Mouse (Mus musculus) naive thymus-derived CD4-positive, alpha-beta T cell, adult 2 months (primary cell): ENCODE data around the gene Ctnna2.

Experiments
- DNase-seq: peaks from one replicate; pipeline ENCODE4 v3.0.0-alpha.2; 2011; ENCODE audit warnings: low read depth

Ctnna2 gene

DNA sequence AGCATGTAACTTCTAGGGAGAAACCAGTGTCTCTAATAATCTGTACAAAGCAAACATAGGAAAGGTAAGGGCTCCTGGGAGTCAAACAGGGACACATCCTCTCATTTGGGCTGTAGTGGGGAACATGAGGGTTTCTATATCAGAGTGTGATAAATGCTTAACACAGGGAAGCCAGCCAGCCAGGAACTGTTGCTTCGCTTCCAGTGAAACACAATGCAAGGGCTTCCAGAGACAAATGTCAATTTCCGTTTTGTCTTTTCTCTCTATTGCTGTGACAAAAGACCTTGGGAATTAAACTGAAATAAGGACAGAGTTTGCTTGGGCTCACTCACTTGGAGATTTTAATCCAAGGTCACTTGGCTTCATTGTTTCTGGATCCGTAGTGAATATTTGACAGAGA lies 162.4 kb downstream of the Ctnna2 start:
- no peak for DNase-seq

DNA sequence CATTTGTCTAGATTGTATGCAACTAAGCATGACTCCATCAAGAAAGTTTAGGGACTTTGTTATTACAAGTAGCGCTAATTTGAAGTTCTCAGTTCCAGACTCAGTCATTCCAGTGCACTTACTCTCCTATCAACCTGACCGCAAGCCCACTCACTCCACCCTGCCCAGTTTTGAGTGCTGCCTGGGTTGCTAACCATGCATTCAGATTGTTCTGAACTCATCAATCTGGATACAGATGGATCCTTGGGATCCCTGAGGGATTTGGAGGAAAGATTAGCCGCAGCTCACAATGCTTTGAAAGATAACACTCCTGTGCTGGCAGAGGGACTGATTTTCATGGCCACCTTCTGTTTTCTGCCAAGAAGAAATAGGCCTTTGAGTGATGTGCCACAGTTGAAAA lies 168.5 kb downstream of the Ctnna2 start:
- DNase-seq: no peak

DNA sequence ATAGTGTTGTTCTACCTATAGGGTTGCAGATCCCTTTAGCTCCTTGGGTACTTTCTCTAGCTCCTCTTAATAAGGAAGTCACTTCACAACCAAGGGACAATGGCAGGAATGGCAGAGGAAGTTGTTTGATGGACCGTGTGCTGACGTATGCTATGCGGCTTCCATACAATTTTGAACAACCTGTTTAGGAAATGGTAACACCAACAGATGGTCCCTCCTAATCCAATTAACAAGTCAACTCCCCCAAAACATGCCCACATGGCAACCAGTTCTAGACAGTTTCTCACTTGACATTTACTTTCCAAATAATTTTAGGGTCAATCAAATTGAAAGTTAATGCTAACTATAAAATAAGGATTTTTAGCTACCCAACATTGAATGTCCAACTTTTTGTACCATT lies 176.9 kb downstream of the Ctnna2 start:
- no peak for DNase-seq

DNA sequence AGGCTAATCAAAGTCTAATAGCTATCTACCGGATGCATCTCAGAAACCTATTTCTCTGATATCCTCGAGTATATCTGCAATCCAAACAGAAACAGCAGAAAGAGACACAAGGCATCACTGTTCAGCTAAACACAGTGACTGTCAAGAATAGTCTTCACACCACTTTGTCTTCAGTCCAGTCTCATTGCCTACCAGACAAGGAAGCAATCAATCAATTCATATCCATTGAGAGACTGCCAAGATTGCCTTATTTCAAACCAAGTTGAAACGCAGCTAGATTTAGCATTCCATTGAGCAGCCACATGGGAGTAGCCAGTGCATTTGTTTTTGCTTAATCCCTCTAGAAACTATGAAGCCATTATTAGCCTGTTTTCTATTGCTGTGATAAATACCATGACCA lies 196.2 kb downstream of the Ctnna2 start:
- DNase-seq: no peak

DNA sequence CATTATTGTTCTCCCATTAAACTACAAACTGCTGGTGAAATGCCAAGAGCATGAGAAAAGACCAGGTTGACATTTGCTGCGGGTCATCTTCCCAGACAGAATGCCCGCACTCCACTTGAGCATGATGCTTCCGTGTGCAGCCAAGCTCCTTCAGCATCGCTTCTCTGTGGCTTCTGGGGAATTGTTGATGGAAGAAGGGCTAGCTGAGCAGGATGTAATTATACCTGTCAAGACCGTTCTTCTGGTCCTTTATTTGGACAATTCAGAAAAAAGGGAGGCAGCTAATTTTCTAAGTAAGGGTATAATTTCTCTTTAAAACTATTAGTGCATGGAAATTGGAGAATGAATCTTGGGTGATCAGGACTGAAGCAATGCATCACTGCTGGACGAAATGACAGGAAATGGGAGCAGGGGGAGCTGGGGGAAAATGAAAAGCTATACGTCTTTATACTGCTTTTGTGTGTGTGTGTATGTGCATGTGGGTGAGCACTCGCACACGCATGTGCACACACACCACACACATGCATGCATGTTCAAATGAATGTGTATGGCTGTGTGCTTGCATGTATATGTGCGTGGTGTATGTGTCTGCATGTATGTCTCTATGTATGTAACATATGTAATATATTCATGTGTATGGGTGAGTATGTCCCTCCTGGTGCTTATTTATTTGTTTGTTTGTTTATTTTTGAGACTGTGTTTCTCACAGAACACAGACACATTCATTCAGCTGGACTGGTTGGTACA lies 211.0 kb downstream of the Ctnna2 start:
- no peak for DNase-seq

DNA sequence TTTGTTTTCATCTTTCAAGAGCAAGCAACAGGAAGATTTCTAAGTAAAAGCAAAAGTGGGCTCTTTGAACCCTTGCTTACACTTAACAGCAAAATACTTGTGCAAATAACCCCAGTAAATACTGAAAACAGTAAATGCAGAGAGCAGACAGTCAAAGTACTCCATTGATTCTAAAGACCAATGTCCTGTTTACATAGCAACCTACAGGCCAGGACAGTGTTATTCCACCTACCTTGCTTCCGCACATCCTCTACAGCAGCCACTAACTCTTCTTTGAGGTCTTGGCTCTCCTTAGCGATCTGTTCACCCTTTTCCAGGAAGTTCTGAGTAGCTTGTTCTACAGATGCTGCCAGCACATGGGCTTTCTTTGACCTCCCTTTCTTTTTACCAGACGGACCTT lies 221.3 kb downstream of the Ctnna2 start:
- DNase-seq: no peak

DNA sequence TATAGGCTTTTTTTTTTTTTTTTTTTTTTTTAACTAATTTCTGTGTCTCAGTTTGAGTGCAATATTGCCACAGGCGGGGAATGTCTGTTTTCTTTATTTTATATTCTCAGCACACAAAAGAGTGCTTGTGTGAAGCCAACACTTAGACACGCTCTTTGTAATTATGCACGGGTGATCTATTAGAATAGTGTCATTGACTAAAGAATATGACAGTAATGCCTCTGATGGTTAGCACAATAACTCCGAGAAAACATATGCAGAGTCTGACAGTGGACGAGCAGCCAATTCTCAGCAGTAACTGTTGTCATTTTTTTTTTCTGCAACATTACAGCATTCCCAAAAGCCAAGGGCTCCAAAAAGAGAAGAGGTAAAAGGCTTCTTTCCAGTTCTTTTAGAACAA lies 234.1 kb downstream of the Ctnna2 start:
- DNase-seq: no peak

DNA sequence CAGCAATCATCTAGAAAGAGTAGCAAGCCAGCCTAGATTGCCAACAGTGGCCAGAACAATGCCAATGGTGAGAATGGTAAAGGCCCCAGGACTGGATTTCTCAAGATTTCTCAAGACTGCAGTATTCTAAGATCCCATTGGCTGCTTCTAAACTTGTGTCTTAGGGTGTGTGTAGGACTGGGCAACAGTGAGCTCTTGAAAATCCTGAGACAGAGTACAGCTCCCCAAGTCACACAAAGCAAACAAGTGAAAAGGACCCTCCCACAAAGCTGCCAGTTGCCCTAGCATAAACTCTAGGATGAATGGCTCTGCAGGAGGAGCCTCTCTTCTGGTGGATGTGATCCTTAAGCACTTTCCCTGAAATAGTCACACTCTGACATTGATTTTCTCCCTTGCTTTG lies 235.8 kb downstream of the Ctnna2 start:
- DNase-seq: no peak

DNA sequence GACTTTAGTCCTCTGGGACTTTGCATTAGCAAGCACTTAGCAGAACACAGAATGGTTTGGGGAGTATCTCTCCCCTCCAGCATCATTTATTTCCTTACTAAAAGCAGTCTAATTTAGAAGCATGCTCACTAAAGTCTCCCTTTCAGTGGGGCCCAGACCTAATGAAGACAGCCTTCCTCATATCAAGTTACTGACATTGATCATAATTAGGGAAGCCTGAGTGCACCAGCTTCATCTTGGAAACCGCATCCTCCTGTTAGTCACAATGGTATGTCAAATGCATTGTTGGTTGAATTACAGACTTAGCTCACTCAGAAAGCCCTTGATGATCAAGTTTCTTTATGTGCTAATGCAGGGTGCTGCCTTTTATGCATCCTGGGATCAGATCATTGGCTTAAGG lies 236.5 kb downstream of the Ctnna2 start:
- no peak for DNase-seq

DNA sequence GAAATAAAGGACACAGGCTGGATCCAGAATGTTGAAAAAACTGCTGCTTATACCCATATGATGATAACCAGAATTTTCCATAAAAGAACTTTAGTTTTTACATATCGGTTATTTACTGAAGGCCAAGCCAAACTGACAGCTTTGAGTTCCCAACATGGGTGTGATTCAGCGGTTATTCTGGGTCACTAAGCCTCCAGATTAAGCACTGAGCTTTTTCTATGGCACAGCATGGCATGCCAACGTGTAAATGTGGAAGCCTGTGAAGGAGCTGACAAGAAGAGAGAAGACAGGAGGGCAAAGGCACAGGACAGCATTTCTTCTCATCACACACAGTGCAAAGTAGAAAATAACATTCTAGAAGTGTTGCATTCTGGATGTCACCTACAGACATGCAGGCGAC lies 240.9 kb downstream of the Ctnna2 start:
- DNase-seq: no peak

DNA sequence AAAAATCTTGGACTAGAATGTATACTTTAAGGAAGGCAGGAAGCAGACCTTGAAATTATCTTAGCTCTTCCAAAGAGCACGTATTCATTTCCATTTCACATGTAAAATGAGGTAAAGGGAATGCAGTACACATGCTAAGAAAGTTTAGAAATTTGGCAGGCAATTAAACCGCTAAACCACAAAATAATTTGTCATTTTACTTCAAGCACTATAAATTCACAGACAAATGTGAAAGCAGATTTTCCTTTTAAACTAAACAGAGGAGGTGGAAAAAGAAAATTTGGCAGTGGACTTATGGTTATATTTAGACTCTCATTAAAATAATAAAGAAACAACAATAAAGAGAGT lies 254.6 kb downstream of the Ctnna2 start:
- no peak for DNase-seq

DNA sequence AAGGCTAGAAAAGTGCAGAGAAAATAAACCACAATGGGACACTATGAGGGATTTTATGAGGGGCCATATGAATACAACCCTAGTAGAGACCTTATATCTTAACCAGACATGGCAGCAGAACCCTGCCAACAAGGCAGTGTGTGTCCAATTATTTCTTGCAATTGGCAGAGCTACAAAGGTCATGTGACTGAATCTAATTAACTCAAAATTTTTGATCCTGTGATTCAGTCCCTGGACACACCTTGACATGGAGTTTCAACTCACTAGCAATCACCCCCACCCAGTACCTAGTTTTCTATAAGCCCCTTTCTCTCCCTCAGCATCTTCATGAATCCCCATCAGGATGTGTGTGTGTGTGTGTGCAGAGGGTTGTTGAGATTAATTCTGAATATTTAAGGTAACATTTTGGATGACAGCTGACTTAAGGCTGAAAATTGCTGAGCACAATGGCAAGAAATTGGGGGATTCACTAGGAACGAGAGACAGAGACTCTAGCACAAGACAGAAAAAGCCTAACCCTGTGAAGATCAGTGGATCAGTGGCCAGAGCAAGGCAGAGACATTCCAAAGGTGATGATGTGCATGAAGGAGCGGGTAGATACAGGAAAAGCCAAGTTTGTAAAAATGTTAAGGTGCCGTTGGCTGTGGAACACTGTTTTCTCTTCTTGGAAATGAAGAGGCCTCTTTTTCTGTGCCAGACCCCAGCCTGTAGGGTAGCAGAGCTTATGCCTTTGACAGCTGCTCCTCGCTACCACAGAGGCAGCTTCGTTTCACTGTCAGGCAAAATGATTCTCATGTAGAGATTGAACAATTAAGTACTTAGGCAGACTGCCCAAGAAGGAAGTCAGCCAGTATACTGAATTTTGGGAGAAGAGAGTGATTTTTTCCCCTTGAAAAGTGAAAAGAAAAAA lies 255.2 kb downstream of the Ctnna2 start:
- DNase-seq: no peak

DNA sequence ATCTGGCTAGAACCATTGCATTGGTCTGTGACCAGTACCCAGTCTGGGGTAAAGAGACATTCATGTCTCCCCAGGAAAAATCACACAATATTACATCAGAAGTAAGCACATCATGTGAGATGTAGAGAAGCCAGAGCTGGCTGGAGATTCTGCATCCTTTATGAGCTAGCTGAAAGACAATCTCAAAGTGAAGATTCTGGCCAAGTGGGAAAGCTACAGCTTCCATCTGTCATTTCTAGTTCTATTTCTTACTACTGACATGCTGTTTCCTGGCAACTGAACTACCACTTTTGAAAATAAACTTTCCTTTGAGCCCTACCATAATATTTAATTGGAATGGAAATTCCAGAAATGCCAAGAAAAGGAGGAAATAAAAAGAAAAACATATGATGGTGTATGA lies 285.4 kb downstream of the Ctnna2 start:
- DNase-seq: no peak

DNA sequence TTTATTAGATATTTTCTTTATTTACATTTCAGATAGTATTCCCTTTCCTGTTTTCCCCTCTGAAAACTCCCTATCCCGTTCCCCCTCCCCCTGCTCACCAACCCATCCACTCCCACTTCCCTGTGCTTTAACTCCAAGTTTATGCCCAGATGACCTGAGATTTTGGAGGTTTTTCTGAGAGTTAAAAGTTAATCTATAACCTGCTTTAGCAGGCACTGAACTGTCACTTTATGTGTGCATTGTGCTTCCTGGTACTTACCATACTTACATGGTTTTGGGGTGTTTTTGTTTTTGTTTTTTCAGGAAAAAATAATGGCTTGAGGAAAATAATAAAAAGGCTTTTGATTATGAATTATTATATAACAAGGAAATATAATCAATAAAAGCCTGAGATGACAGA lies 292.3 kb downstream of the Ctnna2 start:
- no peak for DNase-seq

DNA sequence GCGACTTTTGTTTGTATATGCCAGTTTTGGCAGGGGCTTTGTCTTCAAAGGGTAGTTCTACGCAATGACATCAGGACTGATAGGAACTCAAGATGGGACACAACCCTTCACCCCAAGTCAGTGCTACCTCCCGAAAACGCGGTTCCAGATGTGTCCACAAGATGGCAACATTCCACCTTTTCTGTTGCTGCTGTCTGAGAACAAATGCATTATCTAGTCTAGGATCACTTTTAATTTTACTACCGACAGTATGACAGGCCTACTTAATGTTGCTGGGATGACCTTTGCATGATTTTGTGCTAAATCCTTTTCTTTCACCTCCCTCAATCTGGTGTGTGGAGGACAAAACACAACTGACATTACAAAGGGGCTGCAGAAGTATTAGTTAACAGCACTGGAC lies 329.4 kb downstream of the Ctnna2 start:
- DNase-seq: no peak

DNA sequence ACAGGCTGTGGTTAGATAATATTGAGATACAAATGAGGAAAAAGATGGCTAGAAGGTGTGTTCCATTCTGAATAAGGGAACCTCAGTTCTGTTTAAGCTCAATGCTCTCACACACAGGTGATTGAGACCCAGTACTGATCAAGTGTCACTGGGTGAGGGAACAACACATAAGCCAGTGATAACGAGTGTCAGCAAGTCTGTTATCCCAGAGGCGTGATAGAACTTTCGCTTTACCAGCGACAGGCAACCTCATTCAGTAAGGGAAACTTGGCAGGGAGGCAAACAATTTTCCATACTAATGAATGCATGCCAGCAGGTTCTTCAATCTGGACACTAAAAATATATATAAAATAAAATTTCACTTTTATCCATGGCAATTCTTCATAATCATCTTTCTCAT lies 334.9 kb downstream of the Ctnna2 start:
- no peak for DNase-seq

DNA sequence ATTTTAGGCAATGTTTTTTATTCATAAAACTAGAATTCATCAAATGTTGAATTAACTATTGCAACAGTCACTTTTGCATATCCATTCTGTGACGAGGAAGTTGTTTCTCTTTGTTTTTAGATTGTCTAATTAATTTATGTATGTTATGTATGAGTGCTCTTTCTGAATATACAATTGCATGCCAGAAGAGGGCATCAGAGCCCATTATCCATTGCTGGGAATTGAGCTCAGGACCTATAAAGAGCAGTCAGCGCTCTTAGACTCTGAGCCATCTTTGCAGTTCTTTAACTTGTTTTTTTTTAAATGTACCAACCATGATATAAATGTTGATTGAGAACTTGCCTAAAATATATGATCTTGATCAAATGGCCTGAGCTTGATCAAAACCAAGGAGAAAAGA lies 340.7 kb downstream of the Ctnna2 start:
- DNase-seq: no peak

DNA sequence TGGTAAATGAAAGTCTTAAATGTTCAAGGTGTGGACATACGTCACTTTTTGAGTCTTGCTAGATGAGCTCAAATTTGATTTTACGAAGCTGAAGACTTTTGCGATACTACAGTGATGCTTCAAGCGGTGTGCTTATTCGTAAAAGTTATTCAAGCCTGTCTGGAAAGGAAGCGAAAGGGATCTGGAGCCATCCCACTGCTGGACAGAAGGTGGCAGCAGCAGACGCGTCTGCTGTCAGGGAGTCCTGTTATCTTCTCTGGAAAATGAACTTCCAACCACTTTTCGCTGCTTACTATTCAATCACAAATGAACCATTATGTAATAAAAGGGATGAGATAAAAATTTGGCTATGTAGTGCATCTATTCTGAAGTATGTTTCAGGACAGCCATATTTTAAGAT lies 345.5 kb downstream of the Ctnna2 start:
- no peak for DNase-seq

DNA sequence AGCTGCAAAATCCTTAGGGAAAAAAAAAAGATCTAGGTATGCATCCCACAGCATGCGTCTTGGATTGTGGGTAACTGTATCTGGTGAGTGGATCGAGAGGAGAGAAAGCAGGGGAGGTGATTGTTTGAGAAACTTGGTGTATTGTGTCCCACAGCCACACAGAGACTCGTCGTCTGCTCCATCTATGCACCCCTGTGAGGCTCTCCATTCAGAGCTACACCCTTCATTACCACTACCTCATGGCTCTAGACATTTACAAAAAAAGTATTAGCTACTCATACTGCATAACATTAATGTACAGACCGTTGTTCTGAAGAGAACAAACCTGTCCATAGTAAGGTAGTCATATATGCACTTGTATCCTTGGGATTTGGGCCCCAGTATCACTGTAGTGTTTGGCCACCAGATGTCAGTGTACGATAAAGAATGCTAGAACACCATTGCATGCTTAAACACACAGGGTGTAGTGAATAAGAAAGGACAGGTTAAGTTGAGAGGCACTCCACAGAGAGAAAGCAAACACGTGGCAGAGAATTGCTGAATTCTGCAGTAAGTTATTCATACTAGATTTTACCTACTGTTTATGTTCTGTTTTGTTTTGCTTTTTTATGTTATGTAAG lies 350.8 kb downstream of the Ctnna2 start:
- DNase-seq: no peak

DNA sequence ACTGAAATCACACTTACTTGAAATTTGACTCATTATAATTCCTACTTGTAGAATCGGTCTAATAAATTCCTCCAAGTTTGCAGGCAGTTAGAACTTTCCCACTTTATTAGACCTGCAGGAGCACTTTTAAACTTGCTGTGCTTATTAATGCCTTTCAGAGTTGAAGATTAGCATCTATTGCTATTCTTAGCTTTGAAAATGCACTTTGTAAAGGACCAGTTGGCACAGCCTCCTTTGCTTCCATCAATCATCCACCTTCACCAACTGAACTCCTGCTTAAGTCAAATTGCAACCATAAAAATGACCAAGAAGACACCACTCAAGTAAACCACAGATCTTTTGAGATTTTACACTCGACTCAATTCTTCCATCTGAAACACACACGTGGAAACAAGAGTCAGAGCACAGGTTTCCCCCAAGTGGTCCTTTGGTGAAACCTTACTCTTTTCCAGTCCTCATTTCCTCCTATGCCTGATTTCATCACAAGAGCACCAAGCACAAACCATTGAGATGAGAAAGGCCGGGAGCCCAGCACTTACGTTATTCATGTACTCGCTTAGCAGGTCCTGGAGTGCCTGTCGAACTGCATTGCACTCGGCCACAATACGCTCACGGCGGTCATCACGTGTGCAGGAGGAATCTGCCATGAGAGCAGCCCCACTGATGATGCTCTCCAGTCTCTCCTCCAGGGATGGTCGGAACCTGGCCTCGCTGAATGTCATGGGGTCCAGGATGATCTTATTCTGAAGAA lies 374.7 kb downstream of the Ctnna2 start:
- no peak for DNase-seq

DNA sequence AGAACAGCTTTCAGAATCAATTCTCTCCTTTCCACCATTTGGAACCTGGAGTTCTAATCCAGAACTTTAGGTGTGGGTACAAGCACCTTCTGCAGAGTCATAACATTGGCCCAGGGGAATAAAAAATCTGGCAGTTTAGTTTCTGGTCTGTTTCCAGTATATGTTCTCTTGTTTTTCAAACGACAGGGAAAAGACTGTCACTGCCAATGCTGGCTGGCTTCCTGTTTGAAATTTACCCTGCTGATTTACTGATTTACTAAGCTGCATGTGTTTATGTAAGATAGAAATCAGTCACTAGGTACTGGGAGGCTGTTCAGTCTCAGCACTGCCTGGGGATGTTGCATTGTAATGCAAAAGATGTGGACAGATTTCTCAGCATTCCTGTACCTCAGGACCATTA lies 375.6 kb downstream of the Ctnna2 start:
- DNase-seq: no peak

DNA sequence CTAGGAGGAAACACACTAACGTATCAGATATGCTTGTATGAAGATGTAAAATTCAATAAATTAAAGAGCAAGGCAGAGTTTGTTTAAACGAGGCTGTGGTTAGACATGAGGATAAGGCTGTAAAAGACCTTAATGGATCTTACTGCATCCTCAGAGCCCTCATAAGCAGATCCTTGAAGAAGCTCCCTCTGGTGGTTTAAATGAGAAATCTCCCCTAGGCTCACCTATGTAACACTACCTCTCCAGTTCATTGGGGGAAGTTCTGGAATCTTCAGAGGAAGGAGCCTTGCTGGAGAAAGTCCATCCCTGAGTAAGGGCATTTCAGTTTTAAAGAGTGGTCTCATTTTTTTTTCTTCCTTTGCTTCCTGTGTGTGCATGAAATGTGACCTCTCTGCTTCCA lies 380.3 kb downstream of the Ctnna2 start:
- DNase-seq: no peak

DNA sequence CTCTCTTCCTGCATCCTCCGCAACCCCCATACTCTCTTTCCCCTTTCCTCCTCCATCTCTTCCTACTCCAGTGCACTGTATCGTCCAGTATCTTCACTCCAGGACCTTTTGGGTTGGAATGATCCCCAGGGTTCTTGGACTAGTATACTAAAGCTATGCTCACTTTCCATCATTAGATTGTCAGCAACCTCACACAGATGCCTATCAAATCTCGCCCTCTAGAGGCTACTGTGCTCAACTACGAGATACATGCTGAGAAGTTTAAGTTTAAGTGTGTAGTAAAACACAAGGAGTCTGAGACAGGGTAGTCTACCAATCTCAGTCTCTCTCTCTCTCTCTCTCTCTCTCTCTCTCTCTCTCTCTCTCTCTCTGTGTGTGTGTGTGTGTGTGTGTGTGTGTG lies 396.9 kb downstream of the Ctnna2 start:
- no peak for DNase-seq
